Mouse (Mus musculus) ES-Bruce4 (cell line): ENCODE data around the gene Miga2. TPM values are rescaled to one million over a fixed set of nuclear protein-coding genes. Genes with fewer than 3 reads are reported as not detected.

Experiments
- H3K27ac ChIP-seq: 2 replicates; pipeline ENCODE4 v1.5.1; 2012; ENCODE audit warnings: low read length, inconsistent platforms; ENCODE audit not compliant: insufficient read depth
- H3K27me3 ChIP-seq: 2 replicates; pipeline ENCODE4 v1.6.1; 2012; ENCODE audit warnings: mild to moderate bottlenecking, low read length, inconsistent platforms; ENCODE audit not compliant: control insufficient read depth, poor library complexity, insufficient read depth, severe bottlenecking
- H3K36me3 ChIP-seq: 2 replicates; pipeline ENCODE4 v1.6.1; 2012; ENCODE audit warnings: inconsistent platforms, mild to moderate bottlenecking, low read length, moderate library complexity; ENCODE audit not compliant: control insufficient read depth, poor library complexity, insufficient read depth, severe bottlenecking
- H3K4me1 ChIP-seq: one replicate; pipeline ENCODE4 v1.8.1; 2011; ENCODE audit warnings: low read length; ENCODE audit not compliant: control insufficient read depth, insufficient read depth
- H3K4me3 ChIP-seq: 2 replicates; pipeline ENCODE4 v1.5.1; 2011; ENCODE audit warnings: low read depth, mild to moderate bottlenecking, low read length
- H3K9ac ChIP-seq: 2 replicates; pipeline ENCODE4 v1.6.1; 2012; ENCODE audit warnings: low read depth, mild to moderate bottlenecking, inconsistent platforms; ENCODE audit not compliant: poor library complexity, severe bottlenecking
- H3K9me3 ChIP-seq: replicated peaks from 2 replicates; pipeline ENCODE4 v1.6.1; 2012; ENCODE audit warnings: mild to moderate bottlenecking, low read length, inconsistent platforms; ENCODE audit not compliant: control insufficient read depth, poor library complexity, insufficient read depth, severe bottlenecking
- CTCF ChIP-seq: IDR thresholded peaks from one replicate; pipeline ENCODE4 v1.8.1; 2011; ENCODE audit warnings: low read depth, low read length
- EP300 ChIP-seq: IDR thresholded peaks from 2 replicates; pipeline ENCODE4 v1.6.1; 2011; ENCODE audit warnings: low read depth, low read length; ENCODE audit not compliant: insufficient read depth
- POLR2A ChIP-seq: IDR thresholded peaks from one replicate; pipeline ENCODE4 v1.8.1; 2011; ENCODE audit warnings: low read length; ENCODE audit not compliant: insufficient read depth
- polyA plus RNA-seq: library from polyadenylated mRNA; stranded (reverse); fragments of >200 nt; gene quantifications from 2 replicates; pipeline ENCODE4 v1.2.4, GENCODE M21; 2011; ENCODE audit warnings: low read depth; ENCODE audit not compliant: missing spikeins, insufficient read depth, insufficient read length

Miga2 gene
- polyA plus RNA-seq, 1 experiment: 18.6 TPM

- no peak overlapping the region for H3K4me3 ChIP-seq
- H3K27ac ChIP-seq: no peak overlapping the region
- H3K36me3 ChIP-seq: no peaks in the 10 kb centered on the region
- H3K27me3 ChIP-seq: no peaks in the 10 kb centered on the region
- no peaks in the 10 kb centered on the region for H3K4me1 ChIP-seq
- TF ChIP-seq POLR2A: no peak
- no peak for TF ChIP-seq EP300
- TF ChIP-seq CTCF: no peak
- no peak overlapping the region for H3K9ac ChIP-seq
- H3K9me3 ChIP-seq: no peaks in the 10 kb centered on the region
Observed at GRCm38 (mm10) chr2:30417595-30418165, 53.6 kb downstream of the Miga2 start.

- Histone ChIP-seq H3K4me1 (no peaks in the 10 kb centered on the region), H3K27ac (no peak overlapping the region), H3K27me3 (no peaks in the 10 kb centered on the region), H3K36me3 (no peaks in the 10 kb centered on the region), H3K9ac (peak overlapping the region; percentile 24; the same call in 1 of the 2 replicates), H3K9me3 (no peaks in the 10 kb centered on the region), H3K4me3 (no peak overlapping the region)
- TF ChIP-seq EP300 (no peak), CTCF (no peak), POLR2A (no peak)
Observed at GRCm38 (mm10) chr2:30418259-30418658, 54.2 kb downstream of the Miga2 start.

- Histone ChIP-seq H3K36me3 (no peaks in the 10 kb centered on the region), H3K4me3 (peak overlapping the region; percentile 10), H3K4me1 (no peaks in the 10 kb centered on the region), H3K9me3 (no peaks in the 10 kb centered on the region), H3K27ac (no peak overlapping the region), H3K27me3 (no peaks in the 10 kb centered on the region), H3K9ac (peak overlapping the region; percentile 24)
- TF ChIP-seq CTCF (no peak), EP300 (no peak), POLR2A (no peak)
Observed at GRCm38 (mm10) chr2:30419112-30419511, 55.1 kb downstream of the Miga2 start.

GRCm38 (mm10) chr2:30421432-30421831 is 57.4 kb downstream of the Miga2 start:
- no peak for TF ChIP-seq POLR2A
- TF ChIP-seq CTCF: no peak
- TF ChIP-seq EP300: no peak
- H3K4me1 ChIP-seq: no peaks in the 10 kb centered on the region
- H3K27me3 ChIP-seq: no peaks in the 10 kb centered on the region
- H3K9ac ChIP-seq: no peak overlapping the region
- no peak overlapping the region for H3K4me3 ChIP-seq
- no peaks in the 10 kb centered on the region for H3K9me3 ChIP-seq
- no peaks in the 10 kb centered on the region for H3K36me3 ChIP-seq
- no peak overlapping the region for H3K27ac ChIP-seq

- no peaks in the 10 kb centered on the region for H3K4me1 ChIP-seq
- TF ChIP-seq CTCF: no peak
- TF ChIP-seq POLR2A: no peak
- TF ChIP-seq EP300: no peak
- H3K36me3 ChIP-seq: peaks cover 22% of the 10 kb centered on the region
- H3K4me3 ChIP-seq: no peak overlapping the region
- H3K27ac ChIP-seq: no peak overlapping the region
- no peak overlapping the region for H3K9ac ChIP-seq
- no peaks in the 10 kb centered on the region for H3K9me3 ChIP-seq
- no peaks in the 10 kb centered on the region for H3K27me3 ChIP-seq
Observed at GRCm38 (mm10) chr2:30429156-30429555, 65.1 kb downstream of the Miga2 start.

Other genes starting within 250 kb of the Miga2 start
- gene Zer1, start 239.6 kb upstream of the Miga2 start, polyA plus RNA-seq: 33.8 and 35.1 TPM in 2 replicates
- 171 and 173 TPM in 2 replicates for gene Tbc1d13, start 230.5 kb upstream of the Miga2 start, polyA plus RNA-seq
- 6.5 and 8.0 TPM in 2 replicates for gene Endog, start 192.7 kb upstream of the Miga2 start, polyA plus RNA-seq
- gene Spout1, start 185.8 kb upstream of the Miga2 start, polyA plus RNA-seq: 45.9 and 50.5 TPM in 2 replicates
- gene Kyat1, start 158.4 kb upstream of the Miga2 start, polyA plus RNA-seq: 9.6 and 12.3 TPM in 2 replicates
- gene Lrrc8a, start 126.5 kb upstream of the Miga2 start, polyA plus RNA-seq: 19.2 and 22.0 TPM in 2 replicates
- gene Gm28035, start 123.7 kb upstream of the Miga2 start, polyA plus RNA-seq: 1.5 TPM in 1 of 2 replicates, not detected in the other
- 11.4 and 13.0 TPM in 2 replicates for gene Phyhd1, start 98.0 kb upstream of the Miga2 start, polyA plus RNA-seq
- 114 and 138 TPM in 2 replicates for gene Gm28038, start 83.2 kb upstream of the Miga2 start, polyA plus RNA-seq
- 3.4 and 3.8 TPM in 2 replicates for gene Dolk, start 77.9 kb upstream of the Miga2 start, polyA plus RNA-seq
- gene Nup188, start 77.8 kb upstream of the Miga2 start, polyA plus RNA-seq: 134 and 138 TPM in 2 replicates
- 30.8 and 32.5 TPM in 2 replicates for gene Sh3glb2, start 4.9 kb upstream of the Miga2 start, polyA plus RNA-seq
- gene Dolpp1, start 28.0 kb downstream of the Miga2 start, polyA plus RNA-seq: 42.3 and 44.3 TPM in 2 replicates
- 8.9 and 12.3 TPM in 2 replicates for gene Crat, start 51.6 kb downstream of the Miga2 start, polyA plus RNA-seq
- 83.1 and 91.6 TPM in 2 replicates for gene Ptpa, start 51.8 kb downstream of the Miga2 start, polyA plus RNA-seq
- gene Ier5l, start 110.0 kb downstream of the Miga2 start, polyA plus RNA-seq: 5.3 and 6.2 TPM in 2 replicates
- gene Cstad, start 230.8 kb downstream of the Miga2 start, polyA plus RNA-seq: 0.94 TPM in 1 of 2 replicates, not detected in the other